Mouse (Mus musculus): Measurements from ENCODE around the gene Tepp.

Gene Tepp

DNA sequence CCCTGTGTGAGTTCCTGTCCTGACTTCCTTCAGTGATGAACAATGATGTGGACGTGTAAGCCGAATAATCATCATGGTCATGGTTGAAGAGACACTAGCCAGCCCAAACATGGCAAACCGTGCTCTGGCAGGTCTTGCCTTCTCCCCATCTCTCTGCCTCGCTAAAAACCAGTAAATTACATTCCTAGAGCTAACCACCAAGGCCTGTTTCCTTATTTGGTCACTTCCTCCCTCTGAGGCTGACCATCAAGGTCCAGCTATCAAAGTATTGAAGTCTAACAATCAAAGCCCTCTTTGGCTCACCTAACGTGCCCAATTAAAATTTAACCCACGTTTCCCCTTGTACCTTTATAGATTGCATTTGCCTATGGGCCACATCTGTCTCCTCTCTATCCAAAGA, 51.9 kb downstream of the Tepp start:
- in situ Hi-C loops (cut with MboI) = no loop called here

DNA sequence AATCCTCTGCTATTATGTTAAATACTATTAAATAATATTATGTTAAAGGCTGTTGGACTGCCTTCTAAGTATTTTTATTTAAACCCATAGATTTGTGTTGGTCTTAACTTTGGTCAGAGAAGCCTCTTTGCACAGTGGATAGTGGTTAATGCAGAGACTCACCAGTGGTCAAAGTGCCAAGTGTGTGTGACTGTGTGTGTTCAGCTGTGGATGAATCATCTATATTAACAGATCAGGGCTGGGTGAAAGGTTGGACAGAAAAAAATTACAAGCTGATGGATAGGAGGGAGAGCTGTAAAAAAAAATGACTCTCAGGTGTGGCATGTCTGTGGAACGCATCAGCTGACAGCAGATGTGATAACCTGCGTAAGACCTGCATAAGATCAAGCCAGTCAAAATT, 53.5 kb downstream of the Tepp start:
- in situ Hi-C loops (cut with MboI) = no loop called here

DNA sequence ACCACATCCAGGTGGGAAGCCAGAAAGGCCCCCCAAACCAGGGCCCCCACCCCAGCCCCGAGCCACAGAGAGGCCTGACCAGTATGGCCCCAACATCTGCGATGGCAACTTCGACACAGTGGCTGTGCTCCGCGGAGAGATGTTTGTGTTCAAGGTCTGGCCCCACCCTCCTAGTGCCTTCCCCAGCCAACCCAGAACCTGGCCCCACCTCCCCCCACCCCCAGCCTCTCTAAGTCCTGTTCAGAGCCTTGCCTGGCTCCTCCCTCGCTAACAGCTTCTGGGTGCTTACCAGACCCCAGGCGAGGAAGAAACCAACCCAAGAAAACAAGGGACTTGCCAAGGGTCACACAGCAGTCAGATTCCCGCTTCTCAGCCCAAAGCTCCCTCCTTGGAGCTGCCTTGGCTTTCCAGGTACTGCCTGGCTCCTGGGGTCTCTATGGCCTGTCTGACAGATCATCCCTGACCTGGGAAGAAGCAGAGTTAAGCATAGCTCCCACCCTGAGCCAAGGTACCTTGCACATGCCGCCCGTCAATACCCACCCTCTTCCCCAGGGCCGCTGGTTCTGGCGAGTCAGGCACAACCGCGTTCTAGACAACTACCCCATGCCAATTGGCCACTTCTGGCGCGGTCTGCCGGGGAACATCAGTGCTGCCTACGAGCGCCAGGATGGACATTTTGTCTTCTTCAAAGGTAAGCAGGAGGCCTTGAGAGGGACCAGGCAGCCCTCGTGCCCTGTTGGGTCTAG, 59.4 kb downstream of the Tepp start:
- in situ Hi-C loops (cut with MboI) = no loop called here

GRCm38 (mm10) chr8:95373389-95374002, 63.1 kb downstream of the Tepp start:
- in situ Hi-C loops (cut with MboI) = no loop called here

DNA sequence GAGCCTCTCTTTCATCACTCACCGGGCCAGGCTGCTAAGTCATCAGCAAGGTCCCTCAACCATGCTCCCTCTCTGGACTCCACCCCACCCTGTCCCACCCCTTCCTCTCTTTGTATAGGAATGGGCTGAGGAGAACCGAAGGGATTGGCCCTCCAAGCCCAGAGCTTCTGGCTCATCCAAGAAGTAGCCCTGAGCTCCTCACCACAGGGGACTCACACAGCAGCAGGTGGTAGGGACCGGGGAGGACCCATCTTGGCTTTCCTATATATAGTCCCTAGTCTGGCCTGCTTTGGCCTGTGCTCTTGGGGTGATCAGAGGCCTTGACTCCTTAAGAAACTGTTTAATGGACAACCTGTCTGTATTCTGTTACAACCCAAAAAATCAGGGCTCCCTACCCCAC, 64.1 kb downstream of the Tepp start:
- in situ Hi-C loops (cut with MboI) = no loop called here

DNA sequence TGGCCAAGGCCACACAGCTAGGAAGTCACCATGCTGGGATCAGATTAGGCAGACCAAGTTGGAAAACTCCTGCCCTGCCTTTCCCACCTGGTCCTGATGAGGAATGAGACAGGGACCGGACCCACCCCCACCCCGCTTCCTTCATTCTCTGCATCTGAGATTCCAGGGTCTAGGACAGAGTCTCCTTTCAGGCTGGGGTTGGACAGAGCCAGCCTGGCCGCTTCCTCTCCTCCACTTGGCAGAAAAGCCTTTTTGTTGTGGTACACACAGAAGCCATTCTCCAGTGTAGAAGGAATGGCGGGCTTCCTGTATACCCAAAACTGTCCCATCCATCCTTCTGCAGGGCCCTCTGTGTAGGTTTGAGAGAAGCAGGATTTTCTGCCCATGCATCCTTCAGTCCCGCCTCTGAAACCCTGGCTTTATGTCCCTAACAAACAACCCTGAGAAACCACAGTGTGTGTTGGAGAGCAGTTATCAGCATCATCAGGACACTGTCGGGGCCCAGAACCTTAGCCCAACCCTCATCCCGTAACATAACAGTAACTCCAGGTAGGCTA, 65.1 kb downstream of the Tepp start:
- in situ Hi-C loops (cut with MboI) = no loop called here
